Mouse (Mus musculus): ENCODE measurements around the gene Gmeb2. TPM values are rescaled to one million over a fixed set of nuclear protein-coding genes. Genes with fewer than 3 reads are reported as not detected.

Gmeb2 gene
- total and polyA plus RNA-seq, 2 experiments from 2014 or later = 8.9 to 19.2 TPM

DNA sequence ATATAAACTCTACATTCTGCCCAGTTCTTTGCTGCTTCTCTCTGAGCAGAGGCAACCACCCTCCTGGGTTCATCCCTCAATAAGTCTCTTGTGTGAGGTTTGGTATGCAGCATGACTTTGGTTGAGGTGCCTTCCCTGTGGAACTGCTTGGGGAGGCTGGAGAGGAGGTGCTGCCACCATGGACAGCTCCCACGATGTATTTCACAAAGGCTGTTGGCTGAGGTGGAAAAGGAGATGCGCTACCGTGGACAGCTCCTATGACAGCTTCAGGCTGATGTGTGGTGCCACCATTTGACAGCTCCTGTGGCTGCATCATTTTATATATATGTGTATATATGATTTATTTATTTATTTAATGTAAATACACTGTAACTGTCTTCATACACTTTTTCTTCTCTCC lies 14.2 kb upstream of the Gmeb2 start:
- H3K4me3 ChIP-seq (ENCODE audit: low read length) = no peak overlapping the region
- DNase-seq (ENCODE audit: low spot score) (no peak), ATAC-seq (no peak)
- no peak for TF ChIP-seq CTCF (IDR thresholded peaks at IDR 0.05; ENCODE audit: low read depth)
- no peaks in the 10 kb centered on the region for H3K4me1 ChIP-seq (ENCODE audit: insufficient read depth, low read length)
- H3K9ac ChIP-seq (replicated peaks; ENCODE audit: low read length) = no peak overlapping the region
- no peaks in the 10 kb centered on the region for H3K9me3 ChIP-seq (ENCODE audit: low read length)
- no peak overlapping the region for H3K4me2 ChIP-seq (ENCODE audit: low read depth, low read length)
- no peaks in the 10 kb centered on the region for H3K27me3 ChIP-seq (ENCODE audit: insufficient read depth, low read length)
- 39% methylated on average over 3 of the region's 3 CpGs for WGBS
- H3K27ac ChIP-seq = no peak overlapping the region
- H3K36me3 ChIP-seq (ENCODE audit: insufficient read depth, low read length) = peaks cover 16% of the 10 kb centered on the region

DNA sequence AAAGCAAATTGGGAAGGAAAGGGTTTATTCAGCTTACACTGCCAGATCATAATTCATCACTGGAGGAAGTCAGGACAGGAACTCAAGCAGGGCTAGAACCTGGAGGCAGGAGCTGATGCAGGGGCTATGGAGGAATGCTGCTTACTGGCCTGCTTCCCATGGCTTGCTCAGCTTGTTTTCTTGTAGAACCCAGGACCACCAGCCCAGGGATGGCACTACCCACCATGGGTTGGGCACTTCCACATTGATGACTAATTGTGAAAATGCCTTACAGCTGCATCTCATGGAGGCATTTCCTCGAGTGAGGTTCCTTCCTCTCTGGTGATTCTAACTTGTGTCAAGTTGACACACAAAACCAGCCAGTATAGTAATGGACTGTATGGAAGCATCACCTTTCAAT lies 3.1 kb upstream of the Gmeb2 start:
- no peak overlapping the region for H3K4me2 ChIP-seq (ENCODE audit: low read depth, low read length)
- no peak overlapping the region for H3K4me3 ChIP-seq (ENCODE audit: low read length)
- no peak overlapping the region for H3K9ac ChIP-seq (replicated peaks; ENCODE audit: low read length)
- no peaks in the 10 kb centered on the region for H3K27me3 ChIP-seq (ENCODE audit: insufficient read depth, low read length)
- H3K9me3 ChIP-seq (ENCODE audit: low read length) = no peaks in the 10 kb centered on the region
- ATAC-seq = no peak
- 81% methylated on average over 1 of the region's 1 CpGs for WGBS
- no peaks in the 10 kb centered on the region; the same call in 1 of the 2 replicates for H3K4me1 ChIP-seq (ENCODE audit: insufficient read depth, low read length)
- no peak overlapping the region for H3K27ac ChIP-seq
- no peaks in the 10 kb centered on the region for H3K36me3 ChIP-seq (ENCODE audit: insufficient read depth, low read length)
- DNase-seq (ENCODE audit: low spot score) = no peak
- no peak for TF ChIP-seq CTCF (IDR thresholded peaks at IDR 0.05; ENCODE audit: low read depth)

DNA sequence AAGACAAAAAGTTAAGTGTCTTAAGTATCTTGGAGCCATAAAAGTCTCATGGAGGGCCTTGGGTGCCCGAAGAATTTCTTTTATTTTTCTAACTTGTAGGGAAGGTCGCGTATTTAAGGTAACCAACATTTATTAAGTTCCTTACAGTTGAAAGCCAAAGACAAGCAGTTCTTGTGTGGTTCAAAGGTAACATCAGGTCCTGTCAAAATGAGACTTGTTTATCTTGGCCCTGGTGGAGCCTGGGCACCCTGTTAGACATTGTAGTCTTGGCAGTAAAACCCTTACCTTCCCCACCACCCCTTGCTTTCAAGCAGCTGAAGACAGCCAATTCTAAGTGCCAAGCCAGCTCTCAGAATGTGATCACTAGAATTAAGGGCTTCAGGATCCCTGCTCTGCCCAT lies 856 bp upstream of the Gmeb2 start:
- Histone ChIP-seq H3K9ac (replicated peaks; ENCODE audit: low read length) (peak overlapping the region; percentile 64; the same call in 1 of the 2 replicates), H3K36me3 (ENCODE audit: insufficient read depth, low read length) (no peaks in the 10 kb centered on the region), H3K4me1 (ENCODE audit: insufficient read depth, low read length) (no peaks in the 10 kb centered on the region; the same call in 1 of the 2 replicates), H3K4me3 (ENCODE audit: low read length) (peak overlapping the region; percentile 55), H3K4me2 (ENCODE audit: low read depth, low read length) (peak overlapping the region; percentile 73), H3K27me3 (ENCODE audit: insufficient read depth, low read length) (no peaks in the 10 kb centered on the region), H3K27ac (no peak overlapping the region), H3K9me3 (ENCODE audit: low read length) (no peaks in the 10 kb centered on the region)
- WGBS = 84% methylated on average over 3 of the region's 3 CpGs
- no peak for TF ChIP-seq CTCF (IDR thresholded peaks at IDR 0.05; ENCODE audit: low read depth)
- DNase-seq (ENCODE audit: low spot score) (no peak), ATAC-seq (no peak)

DNA sequence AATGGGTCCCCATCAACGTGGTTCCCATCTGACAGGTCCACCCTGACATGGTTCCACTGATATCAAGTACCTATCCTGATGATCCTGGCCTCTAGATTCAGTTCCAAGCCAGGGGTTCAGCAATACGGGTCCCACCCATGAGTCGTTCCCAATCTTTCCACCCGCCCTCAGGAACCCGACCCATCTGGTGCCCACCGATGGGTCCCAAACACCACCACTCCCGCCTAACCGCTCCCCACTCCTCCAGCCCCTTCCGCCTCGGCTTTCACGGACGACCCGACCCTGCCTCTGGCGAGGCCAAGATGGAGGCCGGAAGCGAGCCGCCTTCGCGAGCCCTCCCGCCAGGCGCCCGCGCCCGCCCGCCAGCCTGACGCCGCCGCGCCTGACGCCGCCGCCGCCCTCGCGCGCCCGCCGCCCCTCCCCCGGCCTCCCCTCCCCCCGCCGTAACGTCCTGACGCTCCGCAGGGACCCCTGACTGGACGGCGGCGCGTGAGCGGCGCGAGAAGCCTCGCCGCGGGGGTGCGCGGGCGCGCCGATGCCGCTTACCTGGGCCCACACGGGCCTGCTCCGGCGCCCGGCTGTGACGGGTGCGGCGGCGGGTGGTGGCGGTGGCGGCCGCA lies 387 bp downstream of the Gmeb2 start:
- under 1% methylated on average over 41 of the region's 71 CpGs for WGBS
- ATAC-seq = peak; percentile 91
- DNase-seq (ENCODE audit: low spot score) = peak; percentile 90
- H3K4me2 ChIP-seq (ENCODE audit: low read depth, low read length) = peak overlapping the region; percentile 62
- H3K4me3 ChIP-seq (ENCODE audit: low read length) = peak overlapping the region; percentile 55
- no peaks in the 10 kb centered on the region for H3K36me3 ChIP-seq (ENCODE audit: insufficient read depth, low read length)
- H3K27me3 ChIP-seq (ENCODE audit: insufficient read depth, low read length) = no peaks in the 10 kb centered on the region
- no peaks in the 10 kb centered on the region; the same call in 1 of the 2 replicates for H3K4me1 ChIP-seq (ENCODE audit: insufficient read depth, low read length)
- no peak for TF ChIP-seq CTCF (IDR thresholded peaks at IDR 0.05; ENCODE audit: low read depth)
- H3K9me3 ChIP-seq (ENCODE audit: low read length) = no peaks in the 10 kb centered on the region
- peak overlapping the region; percentile 64 for H3K9ac ChIP-seq (replicated peaks; ENCODE audit: low read length)
- peak overlapping the region; percentile 91 for H3K27ac ChIP-seq

DNA sequence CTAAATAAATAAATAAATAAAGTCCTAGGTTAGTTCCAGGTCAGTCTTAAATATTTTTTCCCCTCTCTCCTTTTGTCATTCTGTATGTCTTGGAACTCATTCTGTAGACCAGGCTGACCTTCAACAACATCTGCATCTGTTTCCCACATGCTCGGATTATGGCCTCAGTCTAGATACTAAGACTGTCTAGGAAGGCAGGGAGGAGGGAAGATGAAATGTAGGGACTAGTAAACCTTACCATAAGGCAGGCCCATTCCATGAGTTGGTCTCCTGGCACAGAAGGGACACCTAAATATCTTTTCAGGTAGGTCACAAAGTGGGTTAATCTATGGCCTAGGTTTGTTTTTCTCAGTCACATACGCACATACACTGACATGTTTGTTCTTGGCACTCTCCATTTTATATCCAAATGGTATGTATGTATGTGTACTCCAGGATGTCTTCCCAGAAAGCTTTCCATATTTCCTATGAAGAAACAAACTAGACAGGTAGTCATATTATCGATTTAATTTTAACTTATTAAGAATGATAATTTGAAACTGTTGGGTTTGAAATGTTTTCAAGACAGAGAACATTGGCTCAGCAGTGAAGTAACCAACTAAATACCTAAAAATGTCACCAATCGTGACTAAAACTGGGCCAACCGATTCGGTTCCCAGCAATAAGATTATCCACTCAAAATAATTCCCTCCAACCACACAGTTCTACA lies 1.1 kb downstream of the Gmeb2 start:
- no peak for ATAC-seq
- no peaks in the 10 kb centered on the region for H3K27me3 ChIP-seq (ENCODE audit: insufficient read depth, low read length)
- 55% methylated on average over 6 of the region's 6 CpGs for whole genome bisulfite sequencing

DNA sequence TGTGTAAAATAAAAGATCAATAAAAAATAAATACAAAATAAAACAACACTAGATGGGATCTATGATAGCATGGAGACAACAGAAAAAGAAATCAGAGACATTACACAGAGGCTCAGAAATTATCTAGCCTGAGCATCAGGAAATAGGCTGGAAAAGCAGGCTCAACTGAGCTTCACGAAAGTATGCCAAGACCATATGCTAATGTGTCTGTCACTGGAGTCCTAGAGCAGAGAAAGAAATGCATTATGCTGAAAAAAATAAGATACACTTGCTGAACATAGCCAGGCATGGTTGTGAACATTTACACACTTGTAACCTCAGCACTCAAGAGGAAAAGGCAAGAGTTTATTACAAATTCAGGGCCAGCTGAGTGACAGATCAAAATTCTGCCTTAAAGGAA lies 7.9 kb downstream of the Gmeb2 start:
- H3K9me3 ChIP-seq (ENCODE audit: low read length) = no peaks in the 10 kb centered on the region
- WGBS = 42% methylated on average over 1 of the region's 1 CpGs
- H3K36me3 ChIP-seq (ENCODE audit: insufficient read depth, low read length) = peaks cover 11% of the 10 kb centered on the region
- no peak for TF ChIP-seq CTCF (IDR thresholded peaks at IDR 0.05; ENCODE audit: low read depth)
- no peak overlapping the region for H3K4me3 ChIP-seq (ENCODE audit: low read length)
- no peak overlapping the region for H3K4me2 ChIP-seq (ENCODE audit: low read depth, low read length)
- ATAC-seq (no peak), DNase-seq (ENCODE audit: low spot score) (no peak)
- H3K9ac ChIP-seq (replicated peaks; ENCODE audit: low read length) = no peak overlapping the region
- no peak overlapping the region for H3K27ac ChIP-seq
- no peaks in the 10 kb centered on the region for H3K4me1 ChIP-seq (ENCODE audit: insufficient read depth, low read length)
- H3K27me3 ChIP-seq (ENCODE audit: insufficient read depth, low read length) = no peaks in the 10 kb centered on the region

More for the DNA sequence above, 1.1 kb downstream of the Gmeb2 start:
- Histone ChIP-seq H3K4me2 (ENCODE audit: low read depth, low read length) (peak overlapping the region; percentile 62), H3K36me3 (ENCODE audit: insufficient read depth, low read length) (no peaks in the 10 kb centered on the region), H3K4me3 (ENCODE audit: low read length) (peak overlapping the region; percentile 55), H3K9ac (replicated peaks; ENCODE audit: low read length) (peak overlapping the region; percentile 64), H3K4me1 (ENCODE audit: insufficient read depth, low read length) (no peaks in the 10 kb centered on the region; the same call in 1 of the 2 replicates), H3K27ac (peak overlapping the region; percentile 91), H3K9me3 (ENCODE audit: low read length) (no peaks in the 10 kb centered on the region)
- no peak for TF ChIP-seq CTCF (IDR thresholded peaks at IDR 0.05; ENCODE audit: low read depth)
- DNase-seq (ENCODE audit: low spot score) = no peak

DNA sequence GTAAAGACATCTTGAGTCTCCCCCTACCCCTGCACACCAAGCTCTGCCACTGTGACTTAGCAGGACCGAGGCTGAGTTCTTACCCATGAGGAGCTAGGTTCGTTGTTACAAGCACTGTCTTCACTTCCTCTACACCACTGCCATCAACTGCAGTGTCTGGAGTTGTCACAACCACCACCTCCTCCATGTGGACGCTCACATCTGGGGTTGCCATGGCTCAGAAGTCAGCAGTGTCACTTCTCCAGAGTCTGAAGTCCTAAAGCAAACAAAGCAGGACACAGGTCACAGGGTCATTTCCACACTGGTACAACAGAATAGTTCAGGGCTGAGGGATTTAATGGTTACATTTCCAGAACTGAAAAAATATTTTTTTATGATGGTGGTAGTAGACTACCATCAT lies 10.0 kb downstream of the Gmeb2 start:
- ATAC-seq (no peak), DNase-seq (ENCODE audit: low spot score) (no peak)
- WGBS = 88% methylated on average over 3 of the region's 3 CpGs
- peaks cover 17% of the 10 kb centered on the region for H3K36me3 ChIP-seq (ENCODE audit: insufficient read depth, low read length)
- H3K9me3 ChIP-seq (ENCODE audit: low read length) = no peaks in the 10 kb centered on the region
- H3K4me1 ChIP-seq (ENCODE audit: insufficient read depth, low read length) = no peaks in the 10 kb centered on the region
- H3K9ac ChIP-seq (replicated peaks; ENCODE audit: low read length) = no peak overlapping the region
- no peaks in the 10 kb centered on the region for H3K27me3 ChIP-seq (ENCODE audit: insufficient read depth, low read length)
- TF ChIP-seq CTCF (IDR thresholded peaks at IDR 0.05; ENCODE audit: low read depth) = no peak
- no peak overlapping the region for H3K27ac ChIP-seq
- no peak overlapping the region for H3K4me3 ChIP-seq (ENCODE audit: low read length)
- H3K4me2 ChIP-seq (ENCODE audit: low read depth, low read length) = no peak overlapping the region
